Mouse (Mus musculus) ES-E14 (cell line): ENCODE data around the gene Sod1. TPM values are rescaled to one million over a fixed set of nuclear protein-coding genes. Genes with fewer than 3 reads are reported as not detected.
A peak's percentile ranks its signal among the peaks of the same experiment; 100 is the strongest.

Experiments used
- DNase-seq: peaks from one replicate; pipeline ENCODE4 v3.0.0-alpha.2; 2013; ENCODE audit warnings: low read depth, low spot score
- H3K27ac ChIP-seq: 2 replicates; pipeline ENCODE4 v1.5.1; 2012; ENCODE audit warnings: low read depth, mild to moderate bottlenecking, low read length, moderate library complexity, mixed read lengths; ENCODE audit not compliant: poor library complexity, insufficient read depth, severe bottlenecking
- H3K36me3 ChIP-seq: 2 replicates; pipeline ENCODE4 v1.6.1; 2012; ENCODE audit warnings: mild to moderate bottlenecking, low read length, moderate library complexity, mixed read lengths; ENCODE audit not compliant: control insufficient read depth, poor library complexity, insufficient read depth, severe bottlenecking
- H3K4me1 ChIP-seq, 2 experiments: fragments of 150-350 bp in 1 of 2; sonication (generic) in 1 of 2; 2 replicates each; pipeline ENCODE4 v1.6.1; 2012; ENCODE audit warnings: low read length in 2 of 2, mild to moderate bottlenecking in 1 of 2, mixed read lengths in 1 of 2; ENCODE audit not compliant: control insufficient read depth in 2 of 2, insufficient read depth in 2 of 2, poor library complexity in 1 of 2
- H3K4me3 ChIP-seq, 2 experiments: fragments of 150-350 bp in 1 of 2; sonication (generic) in 1 of 2; 2 replicates each; pipeline ENCODE4 v1.5.1; 2012; ENCODE audit warnings: low read length in 2 of 2, low read depth in 1 of 2, mild to moderate bottlenecking in 1 of 2, mixed read lengths in 1 of 2; ENCODE audit not compliant: insufficient read depth in 1 of 2, poor library complexity in 1 of 2, severe bottlenecking in 1 of 2
- H3K9ac ChIP-seq: 2 replicates; pipeline ENCODE4 v1.6.1; 2012; ENCODE audit warnings: low read depth, mild to moderate bottlenecking, low read length, mixed read lengths; ENCODE audit not compliant: poor library complexity, insufficient read depth, severe bottlenecking
- H3K9me3 ChIP-seq: fragments of 150-350 bp; sonication (generic); 2 replicates; pipeline ENCODE4 v1.6.1; 2012; ENCODE audit warnings: low read depth, mild to moderate bottlenecking, low read length; ENCODE audit not compliant: control insufficient read depth, insufficient read depth
- CHD2 ChIP-seq: IDR thresholded peaks from 2 replicates; pipeline ENCODE4 v1.6.1; 2014; ENCODE audit warnings: mild to moderate bottlenecking, low read depth, low read length, inconsistent platforms
- HCFC1 ChIP-seq: IDR thresholded peaks from 2 replicates; pipeline ENCODE4 v1.6.1; 2012; ENCODE audit warnings: low read length, inconsistent platforms, borderline replicate concordance; ENCODE audit not compliant: insufficient read depth
- MAFK ChIP-seq: IDR thresholded peaks from 2 replicates; pipeline ENCODE4 v1.6.1; 2014; ENCODE audit warnings: mild to moderate bottlenecking, low read depth, low read length, inconsistent platforms; ENCODE audit not compliant: insufficient read depth
- ZC3H11A ChIP-seq: IDR thresholded peaks from 2 replicates; pipeline ENCODE4 v1.6.1; 2012; ENCODE audit warnings: low read depth, mild to moderate bottlenecking, inconsistent platforms, low read length, borderline replicate concordance
- ZNF384 ChIP-seq: IDR thresholded peaks from 2 replicates; pipeline ENCODE4 v1.6.1; 2012; ENCODE audit warnings: low read depth, low read length, inconsistent platforms
- in situ Hi-C, 2 experiments: fragments of 600-800 bp; cut with MboI; formaldehyde crosslinking; loops; one replicate each; pipeline ENCODE4 v1.15.1; 2025; ENCODE audit warnings: low sequenced_read_pairs in 2 of 2, inconsistent platforms in 1 of 2; ENCODE audit not compliant: unreplicated experiment in 2 of 2
- total RNA-seq: library from RNA; depleted of rRNA; stranded (reverse); fragments of 300-350 nt; gene quantifications from 2 replicates; pipeline ENCODE4 v1.2.3, GENCODE M21; 2012; rRNA removed

Gene Sod1
- 990 and 1,081 TPM in 2 replicates for total RNA-seq

GRCm38 (mm10) chr16:90220026-90220891, at the start of gene Sod1:
Gene Sod1, plus strand, starts transcription at chr16:90220754.
- Histone ChIP-seq H3K27ac (peak within 1 kb of the TSS; percentile 85), H3K4me3 (peak within 1 kb of the TSS; percentile 87 to 95), H3K4me1 (peaks cover 0 to 11% of the 10 kb centered on the region in 2 experiments; a peak in 2 of 4 replicates), H3K9me3 (no peaks in the 10 kb centered on the region), H3K9ac (peak within 1 kb of the TSS; percentile 91), H3K36me3 (peaks cover 23% of the 10 kb centered on the region)
- in situ Hi-C loops = no loop called here
- peak; percentile 94 for DNase-seq
- TF ChIP-seq MAFK (no peak), HCFC1 (0 out of 2 replicates have a peak, but pooled peaks have one; percentile 46), ZC3H11A (no peak), ZNF384 (peak; percentile 67; the same call in 1 of the 2 replicates), CHD2 (no peak)

- TF ChIP-seq HCFC1 (no peak), ZNF384 (no peak), CHD2 (no peak), MAFK (no peak), ZC3H11A (no peak)
- Histone ChIP-seq H3K4me1 (peaks cover 2 to 7% of the 10 kb centered on the region in 2 experiments; a peak in 3 of 4 replicates), H3K4me3 (no peak overlapping the region), H3K27ac (no peak overlapping the region), H3K36me3 (no peaks in the 10 kb centered on the region), H3K9ac (no peak overlapping the region), H3K9me3 (no peaks in the 10 kb centered on the region)
- in situ Hi-C loops = no loop called here
- DNase-seq = no peak
Measured at GRCm38 (mm10) chr16:90171416-90171815, 49.1 kb upstream of the Sod1 start.

GRCm38 (mm10) chr16:90176472-90176871, 44.1 kb upstream of the Sod1 start:
- Histone ChIP-seq H3K4me3 (no peak overlapping the region), H3K9me3 (no peaks in the 10 kb centered on the region), H3K27ac (no peak overlapping the region), H3K4me1 (peaks cover 0 to 5% of the 10 kb centered on the region in 2 experiments; a peak in 1 of 4 replicates), H3K36me3 (no peaks in the 10 kb centered on the region), H3K9ac (no peak overlapping the region)
- DNase-seq = no peak
- in situ Hi-C loops = no loop called here
- TF ChIP-seq ZNF384 (no peak), HCFC1 (no peak), MAFK (no peak), CHD2 (no peak), ZC3H11A (no peak)

GRCm38 (mm10) chr16:90177425-90177824, 43.1 kb upstream of the Sod1 start:
- Histone ChIP-seq H3K4me3 (no peak overlapping the region), H3K27ac (no peak overlapping the region), H3K9me3 (no peaks in the 10 kb centered on the region), H3K9ac (no peak overlapping the region), H3K36me3 (no peaks in the 10 kb centered on the region), H3K4me1 (peaks cover 0 to 5% of the 10 kb centered on the region in 2 experiments; a peak in 1 of 4 replicates)
- no peak for DNase-seq
- TF ChIP-seq MAFK (no peak), CHD2 (no peak), ZNF384 (no peak), HCFC1 (no peak), ZC3H11A (no peak)
- in situ Hi-C loops = no loop called here

- DNase-seq = no peak
- Histone ChIP-seq H3K9ac (no peak overlapping the region), H3K9me3 (no peaks in the 10 kb centered on the region), H3K36me3 (no peaks in the 10 kb centered on the region), H3K27ac (no peak overlapping the region), H3K4me3 (no peak overlapping the region), H3K4me1 (peaks cover 0 to 5% of the 10 kb centered on the region in 2 experiments; a peak in 1 of 4 replicates)
- TF ChIP-seq ZNF384 (no peak), MAFK (no peak)
- in situ Hi-C loops = no loop called here
Measured at GRCm38 (mm10) chr16:90178404-90178803, 42.1 kb upstream of the Sod1 start.
